Mouse (Mus musculus): ENCODE data around the gene Gm7030.
"Not testable (repeated sequence)": the region's sequence is repeated elsewhere in the genome, so short reads cannot be mapped to it uniquely, and the experiment has no call there.

Gene Gm7030

DNA sequence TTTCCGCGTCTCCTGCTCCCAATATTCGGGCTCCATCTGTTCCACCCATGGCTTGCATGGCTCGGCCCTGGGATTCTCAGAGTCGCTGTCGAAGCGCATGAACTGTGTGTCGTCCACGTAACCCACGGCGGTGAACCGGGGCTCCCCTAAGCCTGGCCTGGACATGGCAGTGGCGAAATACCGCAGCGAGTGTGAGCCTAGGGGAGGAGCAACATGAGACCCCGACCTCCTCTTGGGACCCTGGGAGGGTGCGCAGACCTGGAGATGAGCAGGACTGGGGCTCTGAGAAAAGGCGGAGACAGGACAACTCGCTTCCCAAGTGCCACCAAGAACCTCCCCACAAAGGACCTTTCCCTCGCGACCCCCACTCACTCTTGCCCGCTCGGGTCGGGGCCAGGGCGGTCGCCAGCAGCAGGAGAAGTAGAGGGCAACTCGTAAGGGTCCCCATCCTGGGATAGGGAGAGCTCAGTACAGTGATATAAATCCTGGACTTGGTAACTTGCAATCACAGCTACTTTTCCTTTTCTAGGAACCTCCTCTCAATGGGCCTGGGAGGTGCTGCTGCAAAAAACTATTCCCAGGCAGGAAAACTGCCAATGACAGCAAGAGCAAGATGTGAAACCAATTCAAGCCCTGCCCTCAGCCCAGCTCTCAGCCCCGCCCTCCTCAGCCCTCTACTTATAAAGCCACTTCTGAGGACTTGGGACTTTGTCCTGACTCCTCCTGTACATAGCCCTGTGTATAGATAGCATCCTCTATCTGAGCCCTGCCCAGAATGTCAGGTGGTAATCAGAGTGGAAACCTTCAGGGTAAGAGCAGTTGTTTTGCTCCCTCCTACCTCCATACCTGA, at the start of gene Gm7030:
Gene Gm7030, minus strand, starts transcription at position 458 of the 850 bp plus-strand sequence.
- not testable (repeated sequence) for DNase-seq (ENCODE audit: low read depth, low spot score)

DNA sequence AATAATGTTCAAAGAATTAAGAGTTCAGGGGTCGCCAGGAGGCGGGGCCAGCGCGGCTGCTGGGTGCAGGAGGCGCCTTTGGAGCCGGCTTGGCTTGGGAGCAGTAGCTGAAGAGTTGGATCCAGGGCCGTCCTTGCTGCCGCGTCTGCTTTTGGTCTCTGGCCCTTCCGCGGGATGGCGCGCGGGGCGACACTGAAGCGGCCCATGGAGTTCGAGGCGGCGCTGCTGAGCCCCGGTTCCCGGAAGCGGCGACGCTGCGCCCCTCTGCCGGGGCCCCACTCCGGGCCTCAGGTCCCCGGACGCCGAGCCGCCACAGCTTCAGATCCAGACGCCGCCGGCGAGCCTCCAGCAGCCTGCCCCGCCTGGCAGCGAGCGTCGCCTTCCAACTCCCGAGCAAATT, 49.7 kb upstream of the Gm7030 start:
- DNase-seq (ENCODE audit: low read depth, low spot score): not testable (repeated sequence)

DNA sequence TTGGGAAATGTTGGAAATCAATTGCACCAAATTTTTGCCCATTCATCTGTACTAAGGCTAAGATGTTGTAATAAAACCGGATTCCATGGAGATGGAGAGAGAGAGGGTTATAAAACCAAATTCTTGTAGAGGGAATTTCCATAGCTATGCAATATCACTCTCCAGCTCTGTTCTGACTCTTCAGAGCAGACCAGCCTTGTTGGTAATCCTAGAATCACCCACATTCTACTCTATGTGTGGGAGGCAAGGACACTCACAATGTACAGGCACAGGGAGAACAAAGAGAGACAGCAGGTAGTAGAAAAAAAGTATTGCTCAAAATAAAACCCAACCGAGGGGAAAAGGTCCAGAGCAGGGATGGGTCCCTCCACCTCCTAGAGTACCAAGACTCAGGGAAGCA, 46.9 kb upstream of the Gm7030 start:
- not testable (repeated sequence) for DNase-seq (ENCODE audit: low read depth, low spot score)

DNA sequence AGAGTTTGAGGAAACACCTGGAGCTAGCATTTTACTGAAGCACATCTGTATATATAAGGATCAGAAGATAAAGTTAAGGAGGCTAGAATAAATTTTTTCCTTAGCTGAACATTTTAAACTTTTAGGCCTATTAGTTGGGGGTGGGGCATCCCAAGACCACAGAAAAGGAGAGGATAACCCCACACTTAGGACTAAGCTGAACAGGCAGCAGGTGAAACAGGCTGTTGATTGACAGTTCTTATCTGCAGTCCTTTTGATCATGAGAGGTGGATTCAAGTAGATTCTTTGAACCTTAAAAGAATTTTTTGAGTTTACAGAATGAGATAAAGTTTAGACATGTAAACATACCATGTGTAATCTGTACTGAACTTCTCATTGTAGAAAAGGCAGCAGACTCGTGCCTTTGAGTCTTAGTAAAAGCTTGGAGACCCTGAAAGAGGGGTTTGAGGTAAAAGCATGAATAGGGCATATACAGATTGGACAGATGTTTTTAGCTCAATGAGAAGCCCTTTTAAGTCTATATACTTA, 41.1 kb upstream of the Gm7030 start:
- no peak for DNase-seq (ENCODE audit: low read depth, low spot score)

DNA sequence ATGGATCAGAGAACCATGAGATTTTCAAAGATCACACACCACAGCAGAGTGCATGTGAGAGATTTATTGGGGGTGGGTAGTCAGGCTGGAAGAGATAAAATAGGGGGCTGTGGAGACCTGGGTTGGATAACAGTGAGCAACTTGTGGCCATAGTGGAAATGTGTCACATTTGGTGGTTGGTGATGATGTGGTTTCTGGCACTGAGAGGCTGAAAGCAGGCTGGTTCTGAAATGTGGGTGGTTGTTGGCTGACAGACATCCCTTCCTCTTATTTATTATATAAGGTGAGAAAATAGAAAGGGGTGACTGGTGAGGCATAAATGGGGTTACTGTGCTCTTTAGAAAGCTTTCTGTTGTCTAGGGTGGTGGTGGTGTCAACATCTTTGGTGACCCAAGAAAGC, 40.5 kb upstream of the Gm7030 start:
- no peak for DNase-seq (ENCODE audit: low read depth, low spot score)

DNA sequence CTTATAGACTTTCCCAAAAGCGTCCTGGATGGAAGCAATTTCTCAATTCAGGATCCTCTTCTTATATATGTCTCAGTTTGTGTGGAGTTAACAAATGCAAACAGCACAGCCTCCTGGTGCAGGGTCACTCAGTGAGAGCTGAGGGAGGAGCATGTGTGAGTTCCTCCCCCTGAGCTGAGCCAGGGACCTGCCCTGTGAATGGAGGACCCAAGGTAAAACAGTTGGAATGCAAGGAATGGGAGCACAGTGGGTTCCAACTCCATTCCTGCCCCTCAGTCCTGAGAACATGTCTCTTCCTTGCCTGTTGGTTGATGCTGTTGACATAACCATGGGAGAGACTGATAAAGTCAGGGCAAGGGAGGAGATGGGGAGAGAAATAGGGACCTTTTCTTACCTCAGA, 39.9 kb upstream of the Gm7030 start:
- not testable (repeated sequence) for DNase-seq (ENCODE audit: low read depth, low spot score)

DNA sequence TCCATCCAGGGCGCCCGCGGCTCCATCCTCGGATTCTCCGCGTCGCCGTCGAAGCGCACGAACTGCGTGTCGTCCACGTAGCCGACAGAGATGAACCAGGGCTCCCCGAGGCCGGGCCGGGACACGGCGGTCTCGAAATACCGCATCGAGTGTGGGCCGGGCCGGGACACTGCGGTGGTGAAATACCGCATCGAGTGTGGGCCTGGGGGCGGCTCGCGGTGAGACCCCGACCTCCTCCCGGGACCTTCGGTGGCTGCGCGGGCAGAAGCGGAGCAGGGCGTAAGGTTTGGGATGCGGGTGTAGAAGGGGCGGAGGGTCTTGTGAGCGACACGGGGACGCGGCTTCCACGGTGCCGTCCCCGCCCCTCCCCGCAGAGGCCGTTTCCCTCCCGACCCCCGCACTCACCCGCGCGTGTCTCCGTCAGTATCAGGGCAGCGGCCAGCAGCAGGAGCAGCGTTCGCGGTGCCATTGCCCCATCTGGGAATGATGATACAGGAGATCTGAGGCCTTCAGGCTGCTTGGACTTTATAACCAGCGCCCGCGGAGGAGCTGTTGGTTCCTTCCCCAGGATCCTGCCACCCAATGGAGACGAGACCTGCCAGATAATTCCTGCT, 38.9 kb upstream of the Gm7030 start, which contains the start of gene Gm8909:
Gene Gm8909, minus strand, starts transcription at position 499 of the 614 bp plus-strand sequence.
- no peak for DNase-seq (ENCODE audit: low read depth, low spot score)

DNA sequence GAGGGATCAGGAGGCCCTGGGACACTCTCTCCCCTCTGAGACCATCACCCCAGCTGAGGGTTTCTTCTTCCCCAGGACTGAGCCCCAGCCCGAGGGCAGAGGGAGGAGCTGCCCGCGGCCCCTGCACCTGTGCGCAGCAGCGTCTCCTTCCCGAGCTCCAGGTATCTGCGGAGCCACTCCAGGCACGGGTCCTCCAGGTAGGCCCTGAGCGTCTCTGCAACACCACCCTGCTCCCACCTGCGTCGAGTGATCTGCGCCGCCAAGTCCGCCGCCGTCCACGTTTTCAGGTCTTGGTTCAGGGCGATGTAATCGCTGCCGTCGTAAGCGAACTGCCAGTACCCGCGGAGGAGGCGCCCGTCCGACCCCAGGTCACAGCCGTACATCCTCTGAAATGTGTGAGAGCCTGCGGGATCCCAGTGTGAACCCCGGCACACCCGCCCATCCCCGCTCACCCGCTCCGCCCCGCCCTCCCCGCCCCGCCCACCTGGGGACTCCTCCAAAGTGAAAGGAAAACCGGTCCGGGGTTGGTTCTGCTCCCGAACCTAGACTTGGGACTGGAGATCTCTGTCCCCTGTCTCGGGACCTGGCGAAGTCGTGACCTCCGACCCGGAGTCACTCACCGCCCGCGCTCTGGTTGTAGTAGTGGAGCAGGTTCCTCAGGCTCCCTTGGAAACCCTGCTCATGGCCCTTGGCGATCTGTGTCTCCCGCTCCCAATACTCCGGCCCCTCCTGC, 38.2 kb upstream of the Gm7030 start:
- no peak for DNase-seq (ENCODE audit: low read depth, low spot score)

DNA sequence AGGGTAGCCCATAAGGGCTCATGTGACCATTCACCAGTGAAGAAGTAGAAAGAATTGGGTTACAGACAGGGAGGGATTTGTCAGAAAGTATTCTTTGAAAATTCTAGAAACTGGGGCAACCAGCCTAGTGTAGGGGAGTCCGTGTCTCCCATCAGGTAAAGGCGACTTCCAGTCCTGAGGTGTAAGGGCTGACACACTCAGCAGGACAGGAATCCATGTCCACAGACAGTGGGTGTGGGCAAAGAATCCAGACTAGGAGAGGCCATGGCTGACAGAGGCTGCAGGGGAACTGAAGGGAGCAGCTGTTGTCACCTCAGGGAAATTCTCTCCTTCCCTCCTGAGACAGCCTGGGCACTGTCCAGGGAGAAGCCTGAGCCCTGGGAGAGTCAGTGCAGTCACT, 37.7 kb upstream of the Gm7030 start:
- DNase-seq (ENCODE audit: low read depth, low spot score): not testable (repeated sequence)

DNA sequence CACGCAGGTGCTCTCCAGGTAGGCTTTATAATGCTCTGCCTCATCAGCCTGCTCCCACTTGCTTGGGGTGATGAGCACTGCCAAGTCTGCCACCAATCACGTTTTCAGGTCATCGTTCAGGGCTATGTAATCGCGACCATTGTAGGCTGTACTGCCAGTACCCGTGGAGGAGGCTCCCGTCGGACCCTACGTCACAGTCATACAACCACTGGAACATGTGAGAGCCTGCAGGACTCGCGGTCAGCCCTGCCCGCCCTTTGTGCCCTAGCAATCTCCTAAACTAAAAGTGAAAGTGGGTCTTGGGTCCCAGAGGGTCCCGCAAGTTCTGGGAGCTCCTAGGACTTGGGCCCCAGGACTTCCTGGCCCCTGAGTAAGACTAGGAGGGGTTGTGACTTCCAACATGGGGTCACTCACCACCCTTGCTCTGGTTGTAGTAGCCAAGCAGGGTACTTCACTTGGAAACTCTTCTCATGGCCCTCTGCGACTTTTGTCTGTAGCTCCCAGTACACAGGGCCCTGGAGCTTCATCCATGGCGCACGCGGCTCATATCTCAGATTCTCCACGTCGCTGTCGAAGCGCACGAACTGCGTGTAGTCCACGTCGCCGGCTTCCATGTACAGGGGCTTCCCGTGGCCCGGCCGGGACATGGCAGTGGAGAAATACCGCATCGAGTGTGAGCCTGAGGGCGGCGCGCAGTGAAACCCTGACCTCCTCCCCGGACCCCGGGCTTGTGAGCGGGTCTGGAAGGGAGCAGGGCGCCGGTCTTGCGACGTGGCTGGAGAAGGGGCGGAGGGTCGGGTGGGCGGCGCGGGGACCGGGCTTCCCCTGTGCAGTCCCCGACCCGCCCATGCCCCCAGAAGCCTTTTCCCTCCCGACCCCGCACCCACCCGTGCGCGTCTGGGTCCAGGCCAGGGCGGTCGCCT, 32.2 kb upstream of the Gm7030 start:
- no peak for DNase-seq (ENCODE audit: low read depth, low spot score)

DNA sequence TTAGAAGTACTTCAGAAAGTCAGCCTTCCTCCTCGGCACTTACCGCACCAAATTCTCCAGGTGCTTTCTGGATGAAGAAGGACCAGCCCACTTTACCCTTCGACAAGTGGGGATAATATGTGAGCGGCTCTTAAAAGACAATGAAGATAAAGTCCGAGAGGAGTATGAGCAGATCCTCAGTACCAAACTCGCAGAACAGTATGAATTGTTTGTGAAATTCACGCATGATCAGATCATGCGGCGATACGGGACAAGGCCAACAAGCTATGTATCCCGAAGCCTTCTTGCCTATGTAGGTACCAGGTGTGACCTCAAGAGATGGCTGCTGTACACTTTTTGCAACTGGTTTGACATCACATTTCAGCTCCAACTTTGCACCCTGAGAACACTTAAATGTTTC, 29.0 kb upstream of the Gm7030 start:
- not testable (repeated sequence) for DNase-seq (ENCODE audit: low read depth, low spot score)

DNA sequence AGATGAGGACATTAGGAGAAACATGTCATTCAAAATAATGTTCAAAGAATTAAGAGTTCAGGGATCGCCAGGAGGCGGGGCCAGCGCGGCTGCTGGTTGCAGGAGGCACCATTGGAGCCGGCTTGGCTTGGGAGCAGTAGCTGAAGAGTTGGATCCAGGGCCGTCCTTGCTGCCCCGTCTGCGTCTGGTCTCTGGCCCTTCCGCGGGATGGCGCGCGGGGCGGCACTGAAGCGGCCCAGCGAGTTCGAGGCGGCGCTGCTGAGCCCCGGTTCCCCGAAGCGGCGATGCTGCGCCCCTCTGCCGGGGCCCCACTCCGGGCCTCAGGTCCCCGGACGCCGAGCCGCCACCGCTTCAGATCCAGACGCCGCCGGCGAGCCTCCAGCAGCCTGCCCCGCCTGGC, 28.6 kb upstream of the Gm7030 start:
- DNase-seq (ENCODE audit: low read depth, low spot score): not testable (repeated sequence)

DNA sequence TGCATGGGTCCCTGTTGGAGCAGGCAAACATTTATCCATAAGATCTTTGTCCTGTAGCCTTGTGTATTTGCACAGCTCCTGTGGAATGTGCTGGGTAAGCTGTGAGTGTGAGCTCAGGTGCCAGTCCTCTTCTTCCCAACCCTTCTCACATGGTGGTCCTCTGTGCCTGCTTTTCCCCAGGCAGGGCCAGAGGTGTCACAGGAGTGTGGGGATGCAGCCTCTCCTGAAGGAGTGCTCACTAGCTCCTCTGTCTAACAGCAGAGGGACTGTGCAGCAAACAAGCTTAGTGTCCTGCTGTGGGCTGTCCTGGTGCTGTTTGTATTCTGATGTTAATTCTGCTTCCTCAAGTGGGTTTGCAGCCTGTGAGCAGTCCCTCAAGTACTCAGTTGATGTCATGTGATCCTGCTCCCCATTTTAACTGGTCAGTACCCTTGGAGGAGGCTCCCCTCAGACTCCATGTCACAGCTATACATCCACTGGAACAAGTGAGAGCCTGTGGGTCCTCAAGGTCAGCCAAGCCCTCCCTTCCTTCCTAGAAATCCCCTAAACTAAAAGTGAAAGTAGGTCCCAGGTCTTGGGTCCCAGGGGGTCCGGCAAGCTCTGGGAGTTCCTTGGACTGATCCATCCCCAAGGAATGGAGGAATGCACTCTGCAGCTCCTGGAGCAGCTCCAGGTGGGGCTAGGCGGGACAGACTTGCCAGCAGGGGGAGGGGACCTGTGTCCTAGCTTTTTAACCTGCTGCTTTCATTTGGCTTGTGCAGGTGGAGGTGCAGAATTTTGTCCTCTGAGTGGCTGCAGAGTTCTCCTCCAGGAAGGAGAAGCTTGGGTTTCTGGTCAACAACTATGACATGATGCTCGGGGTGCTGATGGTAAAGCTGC, 25.3 kb upstream of the Gm7030 start:
- DNase-seq (ENCODE audit: low read depth, low spot score): no peak

DNA sequence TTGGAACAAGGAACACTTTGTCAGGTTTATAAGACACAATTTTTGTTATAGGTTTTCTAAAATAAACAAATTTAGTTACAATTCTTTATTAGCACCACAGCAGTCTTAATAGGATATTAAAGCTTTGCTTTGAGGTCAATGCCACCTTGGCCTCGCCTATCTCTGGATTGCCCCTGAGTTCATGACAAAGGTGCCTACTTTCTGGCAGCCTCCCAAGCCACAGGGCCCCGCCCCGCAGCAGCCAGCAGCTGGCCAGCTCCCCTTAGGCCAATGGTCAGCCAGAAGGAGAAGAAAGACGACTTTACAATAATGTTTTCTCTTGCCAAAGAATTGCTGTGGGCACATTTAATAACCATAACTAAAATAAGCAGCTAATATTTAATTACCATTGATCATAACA, 22.0 kb upstream of the Gm7030 start:
- DNase-seq (ENCODE audit: low read depth, low spot score): not testable (repeated sequence)

DNA sequence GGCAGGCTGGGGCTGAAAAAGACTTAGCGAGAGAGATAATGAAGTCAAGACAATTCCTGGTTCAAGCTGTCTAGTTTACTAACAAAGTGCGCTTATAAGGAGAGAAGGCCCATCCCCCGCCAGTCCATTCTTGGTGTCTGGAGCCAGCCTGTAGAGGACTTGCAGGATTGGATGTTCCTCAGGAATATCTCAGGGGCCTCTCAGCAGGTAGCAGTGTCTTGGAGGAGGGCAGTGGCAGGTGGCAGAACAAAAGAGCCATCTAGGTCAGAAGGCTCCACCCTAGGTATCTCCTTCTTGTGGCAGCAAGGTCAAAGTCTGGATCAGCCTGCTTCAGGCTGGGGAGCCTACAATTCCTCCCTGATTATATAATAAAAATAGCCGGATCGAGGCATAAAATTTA, 19.2 kb upstream of the Gm7030 start:
- DNase-seq (ENCODE audit: low read depth, low spot score): not testable (repeated sequence)

DNA sequence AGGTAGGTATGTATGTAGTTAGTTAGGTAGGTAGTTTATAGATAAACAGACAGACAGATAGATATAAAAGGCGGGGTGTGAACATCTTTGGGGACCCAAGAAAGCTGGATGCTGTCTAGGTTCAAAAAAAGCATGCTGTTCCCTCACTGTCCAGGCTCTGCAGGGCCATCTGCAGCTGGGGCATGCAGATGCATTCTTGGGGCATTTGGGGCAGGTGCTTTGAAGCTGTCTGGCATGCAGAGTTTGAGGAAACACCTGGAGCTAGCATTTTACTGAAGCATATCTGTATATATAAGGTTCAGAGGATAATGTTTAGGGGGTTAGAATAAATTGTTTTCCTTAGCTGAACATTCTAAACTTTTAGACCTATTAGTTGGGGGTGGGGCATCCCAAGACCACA, 17.7 kb upstream of the Gm7030 start:
- DNase-seq (ENCODE audit: low read depth, low spot score): not testable (repeated sequence)

DNA sequence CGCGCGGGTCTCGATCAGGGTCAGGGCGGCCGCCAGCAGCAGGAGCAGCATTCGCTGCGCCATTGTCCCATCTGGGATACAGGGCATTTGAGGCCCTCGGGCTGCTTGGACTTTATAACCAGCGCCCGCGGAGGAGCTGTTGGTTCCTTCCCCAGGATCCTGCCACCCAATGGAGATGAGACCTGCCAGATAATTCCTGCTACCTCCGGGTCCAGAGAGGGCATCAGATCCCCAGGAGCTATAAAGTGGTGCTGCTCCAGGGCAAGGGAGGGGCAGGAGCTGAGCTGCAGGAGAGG, 16.6 kb upstream of the Gm7030 start:
- DNase-seq (ENCODE audit: low read depth, low spot score): not testable (repeated sequence)

DNA sequence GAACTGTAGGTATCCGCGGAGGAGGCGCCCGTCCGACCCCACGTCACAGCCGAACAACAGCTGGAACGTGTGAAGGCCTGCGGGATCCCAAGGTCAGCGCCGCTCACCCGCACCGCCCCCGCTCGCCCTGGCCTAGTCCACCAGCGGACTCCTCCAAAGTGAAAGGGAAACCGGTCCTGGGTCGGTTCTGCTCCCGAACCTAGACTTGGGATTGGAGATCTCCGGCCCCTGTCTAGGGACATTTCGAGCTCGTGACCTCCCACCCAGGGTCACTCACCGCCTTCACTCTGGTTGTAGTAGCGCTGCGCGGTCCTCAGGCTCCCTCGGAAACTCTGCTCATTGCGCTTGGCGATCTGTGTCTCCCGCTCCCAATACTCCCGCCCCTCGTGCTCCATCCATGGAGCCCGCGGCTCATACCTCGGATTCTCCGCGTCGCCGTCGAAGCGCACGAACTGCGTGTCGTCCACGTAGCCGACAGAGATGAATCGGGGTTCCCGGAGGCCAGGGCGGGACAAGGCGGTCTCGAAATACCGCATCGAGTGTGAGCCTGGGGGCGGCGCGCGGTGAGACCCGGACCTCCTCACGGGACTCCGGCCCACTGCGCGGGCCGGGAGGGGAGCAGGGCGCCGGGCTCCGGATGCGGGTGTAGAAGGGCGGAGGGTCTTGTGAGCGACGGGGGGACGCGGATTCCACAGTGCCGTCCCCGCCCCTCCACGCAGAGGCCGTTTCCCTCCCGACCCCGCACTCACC, 16.1 kb upstream of the Gm7030 start:
- DNase-seq (ENCODE audit: low read depth, low spot score): no peak

DNA sequence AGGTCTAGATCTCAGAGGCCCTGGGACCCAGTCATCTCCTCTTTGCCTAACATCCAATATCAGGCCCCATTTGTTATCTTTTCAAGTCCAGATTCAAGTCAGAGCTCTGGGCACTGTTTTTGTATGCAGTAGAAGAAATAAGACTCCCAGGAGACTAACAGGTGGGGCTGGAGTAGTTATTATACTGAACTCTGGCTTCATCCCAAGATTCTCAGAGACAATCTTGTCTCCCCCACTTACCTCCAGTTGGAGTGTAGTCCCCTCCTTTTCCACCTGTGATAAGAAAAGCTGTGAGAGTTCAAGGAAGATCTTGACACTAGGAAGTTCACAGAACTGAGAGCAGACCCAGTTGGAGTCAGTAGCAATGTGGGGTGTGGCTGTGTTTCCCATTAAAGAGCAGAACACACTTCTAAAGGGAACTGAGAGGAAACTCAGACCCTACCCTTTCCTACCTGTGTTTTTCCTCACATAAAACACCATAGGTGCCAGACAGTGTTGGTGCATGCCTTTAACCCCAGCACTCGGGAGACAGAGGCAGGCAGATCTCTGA, 7.1 kb upstream of the Gm7030 start:
- DNase-seq (ENCODE audit: low read depth, low spot score): not testable (repeated sequence)

Data from telencephalon, adult 2 months (tissue).